Mouse (Mus musculus) embryonic facial prominence, embryonic 14.5 days (tissue): ENCODE measurements around the gene Sgms1. TPM values are rescaled to one million over a fixed set of nuclear protein-coding genes. Genes with fewer than 3 reads are reported as not detected.

Experiments used
- ATAC-seq: fragments of 200-750 bp; cut with Nextera tagmentation; 2 replicates; pipeline ENCODE4 v1.8.0; 2017; ENCODE audit warnings: low read depth, moderate number of reproducible peaks, moderate TSS enrichment
- DNase-seq: peaks from one replicate; pipeline ENCODE4 v3.0.0-alpha.2; 2015; ENCODE audit warnings: low spot score
- H3K27ac ChIP-seq: fragments of 300-500 bp; sonication (generic); replicated peaks from 2 replicates; pipeline ENCODE4 v1.5.1; 2014; ENCODE audit warnings: low read depth, mild to moderate bottlenecking, low read length, moderate library complexity
- H3K27me3 ChIP-seq: fragments of 300-500 bp; sonication (generic); replicated peaks from 2 replicates; pipeline ENCODE4 v1.6.1; 2014; ENCODE audit warnings: low read length; ENCODE audit not compliant: control insufficient read depth, insufficient read depth
- H3K36me3 ChIP-seq: fragments of 300-500 bp; sonication (generic); 2 replicates; pipeline ENCODE4 v1.6.1; 2014; ENCODE audit warnings: low read length, mixed read lengths; ENCODE audit not compliant: control insufficient read depth, insufficient read depth
- H3K4me1 ChIP-seq: fragments of 300-500 bp; sonication (generic); 2 replicates; pipeline ENCODE4 v1.6.1; 2014; ENCODE audit warnings: antibody characterized with exemption, low read length; ENCODE audit not compliant: control insufficient read depth, insufficient read depth
- H3K4me2 ChIP-seq: fragments of 300-500 bp; sonication (generic); 2 replicates; pipeline ENCODE4 v1.6.1; 2014; ENCODE audit warnings: low read depth, mild to moderate bottlenecking, low read length, moderate library complexity, mixed read lengths
- H3K4me3 ChIP-seq: fragments of 300-500 bp; sonication (generic); 2 replicates; pipeline ENCODE4 v1.5.1; 2014; ENCODE audit warnings: low read depth, mild to moderate bottlenecking, low read length
- H3K9ac ChIP-seq: fragments of 300-500 bp; sonication (generic); 2 replicates; pipeline ENCODE4 v1.6.1; 2014; ENCODE audit warnings: low read depth, mild to moderate bottlenecking, low read length, moderate library complexity, mixed read lengths
- H3K9me3 ChIP-seq: fragments of 300-500 bp; sonication (generic); 2 replicates; pipeline ENCODE4 v1.6.1; 2016; ENCODE audit warnings: low read length; ENCODE audit not compliant: control insufficient read depth
- WGBS: fragments of 180-500 bp; shearing (Covaris S2); extraction: QIAGEN DNeasy Blood & Tissue Kit; methylation state at CpG from one replicate; pipeline ENCODE4 v1.1.7; 2014; 5-methylcytosine and 5-hydroxymethylcytosine counted together
- polyA plus RNA-seq: library from polyadenylated mRNA; unstranded; fragments of >200 nt; fragmentation: Nextera tagmentation; extraction: Ambion mirVana; gene quantifications from 2 replicates; pipeline ENCODE4 v1.2.1, GENCODE M21; 2014

Gene Sgms1
- polyA plus RNA-seq, 1 experiment from 2014 or later, result 29.7 TPM

DNA sequence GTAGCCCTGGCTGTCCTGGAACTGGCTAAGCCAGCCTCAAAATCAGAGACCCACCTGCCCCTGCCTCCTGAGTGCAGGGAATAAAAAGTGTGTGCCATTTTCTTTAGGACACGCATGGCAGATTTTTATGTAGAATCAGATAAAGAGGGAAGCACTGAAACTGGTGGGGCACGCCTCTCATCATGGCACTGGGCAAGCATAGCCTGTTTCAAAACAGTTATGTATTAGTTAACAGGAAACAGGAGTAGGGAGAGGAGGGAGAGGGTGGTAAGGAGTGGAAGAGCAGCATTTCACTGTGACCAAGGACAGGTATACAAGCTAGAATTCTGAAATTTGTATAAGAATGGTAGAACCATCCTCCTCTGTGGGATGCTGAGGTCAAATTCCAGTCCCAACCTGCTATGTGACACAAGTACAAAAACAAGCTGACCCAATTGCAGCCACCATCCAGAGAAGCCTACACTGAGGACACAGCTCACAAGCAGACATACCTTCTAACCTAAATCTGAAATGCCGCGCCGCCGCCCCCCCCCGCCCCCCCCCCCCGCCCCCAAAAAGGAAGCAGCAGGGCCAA is 149.0 kb downstream of the Sgms1 start:
- 76% methylated on average over 8 of the region's 8 CpGs for WGBS
- Histone ChIP-seq H3K36me3 (no peaks in the 10 kb centered on the region), H3K4me2 (no peak overlapping the region)

GRCm38 (mm10) chr19:32239925-32240324 is 149.6 kb downstream of the Sgms1 start:
- no peak overlapping the region for H3K4me3 ChIP-seq
- no peak overlapping the region for H3K4me2 ChIP-seq
- ATAC-seq (no peak), DNase-seq (no peak)
- no peak overlapping the region for H3K27ac ChIP-seq
- H3K36me3 ChIP-seq, result no peaks in the 10 kb centered on the region
- no peaks in the 10 kb centered on the region for H3K27me3 ChIP-seq
- 82% methylated on average over 4 of the region's 4 CpGs for WGBS
- 0 out of 2 replicates have a peak, but pooled peaks cover 8% of the 10 kb centered on the region for H3K4me1 ChIP-seq
- H3K9ac ChIP-seq, result no peak overlapping the region
- H3K9me3 ChIP-seq, result no peaks in the 10 kb centered on the region

More for the DNA sequence above, 149.0 kb downstream of the Sgms1 start:
- no peaks in the 10 kb centered on the region for H3K27me3 ChIP-seq
- 0 out of 2 replicates have a peak, but pooled peaks cover 8% of the 10 kb centered on the region for H3K4me1 ChIP-seq
- no peak overlapping the region for H3K9ac ChIP-seq
- no peak for DNase-seq
- no peaks in the 10 kb centered on the region for H3K9me3 ChIP-seq
- no peak overlapping the region for H3K4me3 ChIP-seq
- no peak for ATAC-seq
- H3K27ac ChIP-seq, result no peak overlapping the region

DNA sequence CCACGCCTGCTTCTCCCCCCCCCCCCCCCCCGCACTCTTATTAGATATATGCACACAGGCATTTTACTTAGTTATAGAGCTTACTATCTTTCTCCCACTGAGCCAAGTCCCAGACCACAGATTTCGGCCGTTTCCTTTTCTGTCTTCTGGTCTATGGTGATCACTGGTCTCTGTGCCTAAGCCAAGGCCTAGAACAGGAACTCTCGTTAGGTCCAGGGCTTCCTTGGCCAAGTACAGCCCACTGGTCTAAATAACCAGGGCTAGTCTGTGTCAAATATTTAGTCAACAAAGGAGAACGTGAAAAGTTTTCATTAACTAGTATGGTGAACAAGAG is 150.1 kb downstream of the Sgms1 start:
- Histone ChIP-seq H3K9ac (no peak overlapping the region), H3K4me1 (peaks cover 8% of the 10 kb centered on the region; the same call in 1 of the 2 replicates), H3K27me3 (no peaks in the 10 kb centered on the region), H3K4me3 (no peak overlapping the region), H3K27ac (no peak overlapping the region), H3K4me2 (no peak overlapping the region), H3K9me3 (no peaks in the 10 kb centered on the region), H3K36me3 (no peaks in the 10 kb centered on the region)
- WGBS, result 86% methylated on average over 4 of the region's 6 CpGs
- DNase-seq, result no peak
- no peak for ATAC-seq

- Histone ChIP-seq H3K4me3 (no peak overlapping the region), H3K27ac (no peak overlapping the region), H3K9me3 (no peaks in the 10 kb centered on the region), H3K27me3 (no peaks in the 10 kb centered on the region), H3K9ac (no peak overlapping the region), H3K36me3 (no peaks in the 10 kb centered on the region), H3K4me2 (no peak overlapping the region), H3K4me1 (peaks cover 8% of the 10 kb centered on the region; the same call in 1 of the 2 replicates)
- DNase-seq, result no peak
- 76% methylated on average over 11 of the region's 11 CpGs for WGBS
- ATAC-seq, result no peak
Measured at GRCm38 (mm10) chr19:32238722-32239458, 150.6 kb downstream of the Sgms1 start.

DNA sequence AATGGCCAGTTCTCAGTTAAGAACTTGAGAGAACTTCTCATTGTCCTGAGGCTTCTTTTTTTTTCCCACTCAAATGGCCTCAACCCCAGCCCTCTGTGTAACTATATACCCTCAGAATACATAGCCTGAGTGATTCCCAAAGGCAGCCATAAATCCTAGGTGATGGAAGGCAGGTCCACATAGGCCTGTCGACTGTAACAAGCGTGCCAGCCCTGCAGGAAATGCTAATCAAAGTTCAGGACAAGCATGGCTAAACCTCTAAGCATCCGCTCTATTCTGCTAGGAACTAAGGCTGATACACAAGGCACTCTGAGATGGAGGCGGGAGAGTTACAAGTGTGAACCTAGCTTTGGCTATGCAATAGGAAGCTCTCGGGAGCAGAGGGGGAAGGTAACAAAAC is 151.8 kb downstream of the Sgms1 start:
- H3K4me3 ChIP-seq, result no peak overlapping the region
- H3K4me1 ChIP-seq, result peaks cover 8% of the 10 kb centered on the region; the same call in 1 of the 2 replicates
- no peaks in the 10 kb centered on the region for H3K36me3 ChIP-seq
- DNase-seq (no peak), ATAC-seq (no peak)
- no peaks in the 10 kb centered on the region for H3K9me3 ChIP-seq
- no peak overlapping the region for H3K9ac ChIP-seq
- no peaks in the 10 kb centered on the region for H3K27me3 ChIP-seq
- no peak overlapping the region for H3K27ac ChIP-seq
- H3K4me2 ChIP-seq, result no peak overlapping the region
- WGBS, result 48% methylated on average over 5 of the region's 5 CpGs

DNA sequence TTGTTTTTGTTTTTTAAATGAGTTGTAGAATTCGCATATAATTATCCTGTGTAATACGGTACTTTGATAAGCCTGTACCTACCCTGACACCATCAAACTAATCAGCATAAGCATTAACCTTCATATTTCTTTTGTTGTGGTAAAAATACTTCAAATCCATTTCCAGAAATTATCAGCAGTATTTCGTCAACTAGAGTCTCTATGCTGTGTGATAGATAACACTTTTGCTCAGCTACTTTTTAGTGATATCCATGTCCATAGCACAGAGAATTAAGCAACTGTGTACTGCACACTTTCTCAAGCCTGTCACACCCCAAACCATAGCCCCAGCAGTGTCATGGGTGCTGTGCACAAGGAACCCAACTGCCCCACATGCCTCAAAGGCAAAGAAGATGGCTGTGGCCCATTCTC is 152.3 kb downstream of the Sgms1 start:
- Histone ChIP-seq H3K4me2 (no peak overlapping the region), H3K4me3 (no peak overlapping the region)

GRCm38 (mm10) chr19:32234717-32235434 is 154.6 kb downstream of the Sgms1 start:
- no peak overlapping the region for H3K9ac ChIP-seq

More for the DNA sequence above, 152.3 kb downstream of the Sgms1 start:
- H3K36me3 ChIP-seq, result no peaks in the 10 kb centered on the region
- DNase-seq (no peak), ATAC-seq (no peak)
- WGBS, result 88% methylated on average over 3 of the region's 3 CpGs
- H3K9ac ChIP-seq, result no peak overlapping the region
- no peak overlapping the region for H3K27ac ChIP-seq
- no peaks in the 10 kb centered on the region for H3K27me3 ChIP-seq
- H3K9me3 ChIP-seq, result no peaks in the 10 kb centered on the region
- peaks cover 8% of the 10 kb centered on the region; the same call in 1 of the 2 replicates for H3K4me1 ChIP-seq

GRCm38 (mm10) chr19:32231292-32231691 is 158.2 kb downstream of the Sgms1 start:
- Histone ChIP-seq H3K36me3 (no peaks in the 10 kb centered on the region), H3K4me2 (no peak overlapping the region), H3K27ac (peak overlapping the region; percentile 40; the same call in 1 of the 2 replicates), H3K9me3 (no peaks in the 10 kb centered on the region), H3K9ac (no peak overlapping the region), H3K4me1 (peaks cover 6% of the 10 kb centered on the region; the same call in 1 of the 2 replicates), H3K4me3 (no peak overlapping the region), H3K27me3 (no peaks in the 10 kb centered on the region)
- 76% methylated on average over 10 of the region's 10 CpGs for WGBS
- ATAC-seq, result no peak
- DNase-seq, result no peak

More at GRCm38 (mm10) chr19:32234717-32235434, 154.6 kb downstream of the Sgms1 start:
- WGBS, result 49% methylated on average over 6 of the region's 6 CpGs
- peak; percentile 59 for DNase-seq
- H3K4me2 ChIP-seq, result no peak overlapping the region
- no peak for ATAC-seq
- H3K27me3 ChIP-seq, result no peaks in the 10 kb centered on the region
- H3K4me1 ChIP-seq, result peaks cover 13% of the 10 kb centered on the region; the same call in 1 of the 2 replicates
- H3K4me3 ChIP-seq, result no peak overlapping the region
- no peak overlapping the region for H3K27ac ChIP-seq
- no peaks in the 10 kb centered on the region for H3K9me3 ChIP-seq
- no peaks in the 10 kb centered on the region for H3K36me3 ChIP-seq
